Mouse (Mus musculus): ENCODE data around the gene Gm13889.

DNA sequence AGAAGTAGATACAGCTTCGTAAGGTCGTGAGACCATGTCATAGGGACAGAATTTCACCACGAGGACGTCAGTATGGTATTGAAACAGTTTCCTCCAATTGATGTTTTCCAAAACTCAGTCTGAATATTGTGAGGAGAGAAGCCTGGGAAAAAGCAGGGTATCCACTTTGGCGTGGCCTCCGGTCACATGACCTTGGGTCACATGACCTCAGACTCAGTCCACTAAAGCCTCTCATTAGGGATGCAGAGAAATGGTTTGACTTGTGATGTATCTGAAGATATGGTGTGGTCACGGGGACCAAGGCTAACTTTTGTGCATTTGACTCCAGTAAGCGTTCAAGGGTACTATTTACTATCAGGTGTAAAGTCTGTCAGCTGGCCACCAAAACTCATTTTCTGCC is 2.3 kb upstream of the Gm13889 start:
- TF ChIP-seq EP300 (IDR thresholded peaks at IDR 0.05; ENCODE audit: low read depth) = no peak
- no peak for TF ChIP-seq CTCF (IDR thresholded peaks at IDR 0.05; ENCODE audit: low read depth)

Measured in heart, postnatal 0 days (tissue).